Mouse (Mus musculus) ovary, postnatal 14 days (tissue): ENCODE measurements around the gene Ttc21a.

Experiments used
- DNase-seq: peaks from one replicate; pipeline ENCODE4 v3.0.0; 2022; ENCODE audit warnings: low spot score

The Ttc21a gene

GRCm38 (mm10) chr9:119976704-119977556 is 39.5 kb downstream of the Ttc21a start:
- DNase-seq, result no peak

GRCm38 (mm10) chr9:119977557-119978060 is 40.2 kb downstream of the Ttc21a start:
- no peak for DNase-seq

GRCm38 (mm10) chr9:119978151-119978810 is 40.9 kb downstream of the Ttc21a start:
- DNase-seq, result no peak

- DNase-seq, result no peak
Observed at GRCm38 (mm10) chr9:119978811-119979441, 41.5 kb downstream of the Ttc21a start.

- no peak for DNase-seq
Observed at GRCm38 (mm10) chr9:119979749-119980148, 42.3 kb downstream of the Ttc21a start.

- DNase-seq, result no peak
Observed at GRCm38 (mm10) chr9:119980770-119981182, 43.4 kb downstream of the Ttc21a start.

- no peak for DNase-seq
Observed at GRCm38 (mm10) chr9:119981183-119982179, 44.1 kb downstream of the Ttc21a start.

GRCm38 (mm10) chr9:119982241-119982811 is 44.9 kb downstream of the Ttc21a start:
- no peak for DNase-seq

- DNase-seq, result no peak
Observed at GRCm38 (mm10) chr9:119982956-119983551, 45.6 kb downstream of the Ttc21a start.

- peak; percentile 83 for DNase-seq
Observed at GRCm38 (mm10) chr9:119983585-119984535, 46.5 kb downstream of the Ttc21a start.

GRCm38 (mm10) chr9:119984536-119985011 is 47.2 kb downstream of the Ttc21a start, which contains the start of gene Csrnp1:
Csrnp1 (minus strand) TSS chr9:119984658.
- no peak for DNase-seq

GRCm38 (mm10) chr9:119985881-119986574 is 48.6 kb downstream of the Ttc21a start:
- DNase-seq, result no peak

GRCm38 (mm10) chr9:119988304-119988703 is 50.9 kb downstream of the Ttc21a start:
- DNase-seq, result no peak

GRCm38 (mm10) chr9:119991310-119991709 is 53.9 kb downstream of the Ttc21a start:
- no peak for DNase-seq

GRCm38 (mm10) chr9:119993092-119993844 is 55.9 kb downstream of the Ttc21a start:
- no peak for DNase-seq

GRCm38 (mm10) chr9:119994207-119994606 is 56.8 kb downstream of the Ttc21a start:
- DNase-seq, result no peak

GRCm38 (mm10) chr9:119996080-119996479 is 58.7 kb downstream of the Ttc21a start:
- DNase-seq, result no peak

- no peak for DNase-seq
Observed at GRCm38 (mm10) chr9:119998776-119999175, 61.4 kb downstream of the Ttc21a start.
